Mouse (Mus musculus) cerebellum, postnatal 4 days (tissue): ENCODE data around the gene Ccdc184.

Source experiments
- DNase-seq, 2 experiments: peaks; one replicate each; pipeline ENCODE4 v3.0.0; 2022; ENCODE audit warnings: low spot score in 2 of 2, mixed read lengths in 1 of 2

The Ccdc184 gene

DNA sequence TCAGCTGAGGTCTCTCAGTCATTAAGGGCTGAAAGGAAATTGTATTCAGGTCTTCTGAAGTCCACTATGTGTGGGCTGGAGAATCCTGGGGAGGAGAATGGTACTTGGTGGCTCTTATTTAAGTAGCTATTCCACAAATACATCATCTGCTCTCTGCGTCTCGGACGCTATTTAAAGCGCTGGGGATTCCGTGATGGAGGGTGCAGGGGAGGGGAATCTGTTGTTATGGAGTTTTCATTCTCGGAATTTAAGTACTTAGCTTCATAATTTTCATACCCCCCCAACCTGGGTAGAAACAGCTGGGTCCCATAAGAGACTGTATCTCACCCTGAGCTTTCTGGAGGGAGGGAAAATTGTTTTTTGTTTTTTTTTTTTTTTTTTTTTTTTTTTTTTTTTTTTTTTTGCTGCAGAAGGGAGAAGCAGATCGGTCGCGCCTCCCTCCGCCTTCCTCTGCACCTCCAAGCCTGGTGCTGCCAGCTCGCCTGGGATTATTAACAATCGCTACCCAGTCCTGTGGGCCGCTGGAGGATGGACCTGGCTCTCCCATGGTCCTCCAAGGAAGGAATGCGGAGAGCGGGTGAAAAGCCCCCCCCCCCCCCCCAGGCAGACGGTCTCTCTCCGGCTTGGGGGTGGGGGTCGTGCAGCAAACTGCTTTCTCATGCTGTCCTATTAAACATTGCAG, at the start of gene Ccdc184:
Gene Ccdc184, plus strand, starts transcription at position 196 of the 682 bp plus-strand sequence.
- DNase-seq = no peak

DNA sequence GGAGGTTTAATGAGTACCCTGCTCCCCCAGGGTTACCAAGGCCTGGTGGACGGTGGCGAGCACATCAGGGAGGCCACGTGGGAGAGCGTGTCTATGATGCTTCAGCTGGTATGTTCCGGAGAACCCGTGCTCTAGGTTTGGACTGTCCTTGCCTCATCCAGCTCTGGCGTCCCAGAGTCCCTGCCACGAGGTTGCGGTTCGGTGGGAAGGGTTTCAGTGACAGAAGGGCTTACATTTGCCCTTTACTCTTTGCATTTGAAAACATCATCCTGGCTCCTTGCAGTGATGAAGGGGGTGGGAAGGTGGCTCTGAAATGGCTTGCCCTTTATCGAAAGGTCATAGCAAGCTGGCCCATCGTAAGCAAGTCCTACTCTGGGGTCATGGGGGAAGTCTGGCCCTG, 47.6 kb upstream of the Ccdc184 start:
- no peak for DNase-seq

DNA sequence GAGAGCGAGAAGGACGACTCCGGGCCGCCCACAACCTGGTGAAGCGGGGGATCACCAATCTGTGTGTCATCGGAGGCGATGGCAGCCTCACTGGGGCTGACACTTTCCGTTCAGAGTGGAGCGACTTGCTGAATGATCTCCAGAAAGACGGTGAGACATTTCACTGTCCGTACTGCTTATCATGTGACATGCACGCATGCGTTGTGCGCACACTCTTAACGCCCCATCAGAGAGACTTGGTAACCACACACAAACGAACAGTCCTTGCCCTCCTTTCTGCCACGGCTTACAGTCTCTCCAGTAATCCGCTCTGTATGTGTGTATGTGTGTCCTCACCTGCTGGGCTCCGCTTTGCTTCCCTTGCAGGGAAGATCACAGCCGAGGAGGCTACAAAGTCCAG, 46.1 kb upstream of the Ccdc184 start:
- DNase-seq = no peak

DNA sequence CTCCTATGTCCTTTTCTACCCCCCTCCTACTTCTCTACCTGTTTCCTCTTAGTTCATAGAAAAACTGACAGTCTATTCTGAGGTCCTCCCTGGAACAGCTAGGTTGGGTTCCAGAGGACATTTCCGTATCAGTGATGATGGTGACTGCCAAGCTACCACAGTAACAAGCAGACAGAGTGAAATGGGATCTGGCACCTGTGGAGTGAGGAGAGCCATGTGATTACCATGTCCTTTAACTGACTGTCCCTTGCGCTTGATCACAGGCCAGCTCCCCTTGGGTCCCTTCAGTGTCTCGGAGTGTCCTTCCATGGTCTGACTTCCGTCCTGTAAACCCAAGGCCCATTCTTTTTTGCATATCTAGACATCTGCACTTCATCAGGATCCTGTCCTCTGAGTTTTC, 36.0 kb upstream of the Ccdc184 start:
- no peak for DNase-seq

DNA sequence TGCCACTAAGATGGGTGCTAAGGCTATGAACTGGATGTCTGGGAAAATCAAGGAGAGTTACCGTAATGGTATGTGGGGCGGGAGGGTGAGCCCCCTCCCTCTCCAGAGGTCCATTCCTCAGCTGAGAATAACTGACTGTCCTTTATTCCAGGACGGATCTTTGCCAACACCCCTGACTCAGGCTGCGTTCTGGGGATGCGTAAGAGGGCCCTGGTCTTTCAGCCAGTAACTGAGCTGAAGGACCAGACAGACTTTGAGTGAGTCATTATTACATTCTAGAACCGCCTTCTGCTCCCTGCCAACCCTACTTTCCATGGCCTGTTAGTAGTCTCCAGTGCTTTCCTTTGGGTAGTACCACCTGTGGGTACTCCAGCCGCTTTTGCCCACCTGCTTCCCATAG, 35.5 kb upstream of the Ccdc184 start:
- no peak for DNase-seq

DNA sequence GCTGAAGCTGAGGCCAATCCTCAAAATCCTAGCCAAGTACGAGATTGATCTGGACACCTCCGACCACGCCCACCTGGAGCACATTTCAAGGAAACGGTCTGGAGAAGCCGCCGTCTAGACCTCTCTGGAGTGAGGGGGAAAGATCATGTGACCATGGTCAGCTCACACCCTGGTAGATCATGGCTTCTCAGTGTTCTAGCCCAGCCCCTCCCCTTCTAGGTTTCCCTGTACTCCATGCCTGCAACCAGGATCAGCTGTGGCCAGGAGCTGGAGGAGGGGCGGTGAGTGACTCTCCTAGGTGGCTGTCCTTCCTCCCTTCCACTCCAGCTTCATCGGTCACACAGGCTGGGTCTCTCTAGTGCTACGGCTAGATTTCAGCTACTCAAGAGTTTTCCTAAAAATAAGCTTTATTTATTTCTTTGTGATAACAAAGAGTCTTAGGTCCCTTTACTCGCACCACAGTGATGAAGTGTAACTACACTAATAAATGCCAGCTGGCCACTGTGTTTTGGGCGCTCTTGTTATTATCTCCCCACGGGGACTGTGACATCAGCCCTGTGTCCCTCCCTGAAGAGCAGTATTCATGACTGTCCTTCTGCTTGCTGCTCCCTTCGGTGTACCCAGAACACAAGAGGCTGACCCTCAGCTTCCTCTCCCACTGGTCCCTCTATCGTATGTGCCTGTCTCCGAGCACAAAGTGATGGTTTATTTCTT, 34.9 kb upstream of the Ccdc184 start:
- DNase-seq = no peak

DNA sequence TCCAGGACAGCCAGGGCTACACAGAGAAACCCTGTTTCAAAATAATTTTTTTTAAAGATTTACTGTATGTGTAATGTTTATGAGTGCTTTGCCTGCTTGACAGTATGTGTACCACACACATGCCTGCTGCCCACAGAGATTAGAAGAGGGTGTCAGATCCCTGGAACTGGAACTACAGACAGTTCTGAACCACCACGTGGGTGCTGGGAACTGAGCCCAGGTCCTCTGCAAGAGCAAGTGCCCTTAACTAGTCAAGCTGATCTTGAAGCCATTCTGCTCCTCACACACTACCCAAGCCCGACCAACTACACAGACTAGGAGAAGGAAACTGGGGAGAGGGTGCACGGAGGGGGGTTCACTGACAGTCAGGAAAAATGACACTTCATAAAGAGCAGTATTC, 33.5 kb upstream of the Ccdc184 start:
- DNase-seq = no peak

DNA sequence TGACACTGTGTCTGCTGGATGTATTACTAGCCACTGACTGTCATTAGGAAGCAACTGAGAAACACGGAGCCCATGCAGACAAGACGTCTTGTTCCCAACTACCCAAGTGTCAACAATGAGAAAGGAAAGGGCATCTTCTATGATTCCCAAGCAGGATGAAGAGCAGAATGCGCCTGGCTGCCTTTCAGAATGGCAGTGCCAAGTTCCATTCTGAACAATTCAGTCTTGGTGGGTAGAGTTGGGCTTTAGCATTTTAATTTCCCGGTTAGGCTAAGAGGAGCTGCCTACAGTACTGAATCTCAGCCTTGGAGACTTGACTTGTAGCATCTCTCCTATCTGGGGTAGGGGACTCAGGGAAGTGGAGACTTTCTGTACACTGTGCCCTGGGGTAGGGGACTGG, 32.9 kb upstream of the Ccdc184 start:
- no peak for DNase-seq

DNA sequence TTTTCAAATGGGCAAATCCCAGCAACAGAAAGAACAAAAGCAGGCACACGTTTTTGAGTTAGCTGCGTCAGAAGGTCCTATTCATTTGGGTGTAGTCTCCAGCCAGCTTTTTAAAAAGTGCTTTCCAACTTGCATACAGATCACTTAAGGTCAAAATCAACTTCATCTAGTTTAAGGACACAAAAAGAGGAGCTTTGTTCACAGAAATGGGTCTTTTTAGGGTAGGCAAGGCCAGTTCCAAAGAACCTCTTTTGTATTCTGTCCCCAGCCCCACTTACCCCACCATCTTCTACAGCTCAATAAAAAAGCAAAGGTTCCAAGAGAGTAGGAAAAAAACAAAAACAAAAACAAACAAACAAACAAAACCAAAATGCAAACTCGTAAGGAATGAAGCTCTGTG, 32.3 kb upstream of the Ccdc184 start:
- no peak for DNase-seq

DNA sequence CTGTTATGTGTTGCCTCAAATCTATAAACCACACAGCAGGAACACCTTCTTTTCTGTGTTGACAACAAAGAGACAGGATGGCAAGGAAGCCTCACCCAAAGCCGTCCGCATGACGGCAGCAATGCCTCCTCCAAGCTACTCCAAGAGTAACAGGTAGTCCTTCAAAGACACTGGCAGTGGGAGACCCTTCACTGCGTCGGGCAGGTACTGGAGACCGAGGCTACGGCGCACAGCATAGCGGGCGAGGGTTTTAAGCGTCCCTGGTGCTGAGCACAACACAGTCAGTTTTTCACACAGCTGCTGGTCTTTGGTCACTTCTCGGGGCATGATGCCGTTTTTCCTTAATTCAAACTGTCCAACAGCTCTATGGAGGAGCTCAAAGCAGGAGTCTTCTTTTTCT, 31.3 kb upstream of the Ccdc184 start:
- no peak for DNase-seq

DNA sequence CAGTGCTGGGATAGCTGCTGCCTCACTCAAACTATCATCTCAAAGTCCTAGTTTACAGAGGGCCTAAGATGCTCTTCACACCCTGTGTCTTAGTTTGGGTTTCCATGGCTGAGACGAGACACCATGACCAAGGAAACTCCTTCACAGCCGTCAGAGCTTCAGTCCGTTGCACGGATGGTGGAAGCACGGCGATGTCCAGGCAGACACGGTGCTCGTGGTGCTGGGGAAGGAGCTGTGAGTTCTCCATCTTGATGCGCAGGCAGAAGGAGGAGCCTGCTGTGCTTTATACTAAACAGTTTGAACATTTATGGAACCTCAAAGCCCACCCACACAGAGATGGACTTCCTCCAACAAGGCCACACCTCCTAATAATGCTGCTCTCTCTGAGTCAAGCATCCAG, 30.1 kb upstream of the Ccdc184 start:
- no peak for DNase-seq

DNA sequence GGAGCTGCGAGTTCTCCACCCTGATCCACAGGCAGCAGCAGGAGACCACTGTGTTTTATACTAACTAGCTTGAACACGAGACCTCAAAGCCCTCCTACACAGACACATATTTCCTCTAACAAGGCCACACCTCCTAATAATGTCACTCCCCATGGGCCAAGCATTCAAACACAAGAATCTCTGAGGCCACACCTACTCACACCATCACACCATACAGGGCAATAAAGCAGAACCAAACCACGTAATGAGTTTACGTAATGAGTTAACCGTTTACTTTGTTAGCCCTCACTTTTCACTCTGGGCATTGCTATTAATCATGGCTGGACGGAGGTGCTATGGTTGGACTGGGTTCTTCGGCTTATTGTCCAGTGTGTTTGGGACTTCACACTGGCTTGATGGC, 27.2 kb upstream of the Ccdc184 start:
- no peak for DNase-seq

DNA sequence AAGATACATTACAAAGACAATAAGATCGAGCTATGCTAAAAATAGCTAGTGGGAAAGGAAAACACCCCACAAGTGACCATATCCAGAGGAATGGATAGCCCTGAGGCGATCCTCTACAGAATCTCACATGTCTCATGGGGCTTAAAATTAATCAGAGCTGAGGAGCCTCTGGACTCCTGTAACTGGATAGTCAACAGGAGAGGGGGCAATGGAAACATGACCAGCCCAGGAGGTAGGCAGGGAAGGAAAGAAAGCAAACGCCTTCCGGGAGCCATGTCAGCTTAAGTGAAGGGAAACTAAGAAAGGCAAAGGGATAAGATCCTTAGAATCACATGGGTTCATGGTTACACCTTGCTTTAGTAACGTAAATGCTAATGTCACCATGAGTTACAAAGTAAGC, 26.1 kb upstream of the Ccdc184 start:
- DNase-seq = no peak

DNA sequence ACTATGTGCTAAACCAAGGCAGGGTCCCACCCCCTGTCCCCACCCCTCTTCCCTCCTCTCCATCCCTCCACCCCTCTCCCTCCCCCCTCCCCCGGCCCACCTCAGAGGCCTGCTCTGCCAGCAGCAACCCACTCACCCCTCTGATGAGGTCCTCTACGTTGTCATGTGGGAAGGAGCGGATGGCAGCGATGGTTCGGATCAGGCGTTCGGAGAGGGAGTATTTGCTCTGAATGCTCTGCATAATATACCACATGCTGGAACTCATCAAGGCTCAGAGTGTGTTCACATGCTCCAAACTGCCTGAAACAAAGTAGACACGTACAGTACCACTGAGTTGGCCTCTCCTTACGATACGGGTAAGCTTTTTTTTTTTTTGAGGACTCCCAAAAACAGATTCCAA, 24.4 kb upstream of the Ccdc184 start:
- DNase-seq = no peak

DNA sequence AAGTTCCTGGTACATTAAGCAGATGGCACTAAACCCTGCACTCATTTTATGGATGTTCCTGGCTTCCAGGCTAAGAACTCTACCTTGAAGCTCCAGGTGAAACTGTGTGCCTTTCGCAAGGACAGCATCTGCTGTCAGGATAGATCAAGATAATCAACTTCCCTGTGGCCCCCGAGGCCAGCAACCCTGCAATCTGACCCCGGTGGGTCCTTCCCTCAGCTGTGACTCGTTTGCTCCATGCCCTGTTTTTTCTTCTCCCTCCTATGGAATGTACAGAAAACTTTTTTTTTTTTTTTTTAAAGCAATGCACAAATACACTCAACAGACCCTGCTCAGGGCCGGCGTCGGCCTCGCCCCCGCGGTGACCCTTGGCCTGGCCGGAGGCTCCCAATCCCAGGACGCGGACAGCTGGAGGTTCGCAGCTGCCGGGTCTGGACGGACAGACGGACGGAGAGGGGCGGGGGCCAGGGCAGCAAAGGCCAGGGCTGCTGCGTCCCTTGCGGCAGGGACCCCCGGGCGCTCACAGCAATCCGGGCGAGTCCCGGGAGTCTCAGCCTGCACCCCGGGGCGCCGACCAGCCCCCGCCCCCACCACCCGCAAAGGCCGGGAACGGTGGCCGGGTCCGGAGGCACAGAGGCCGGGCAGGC, 22.0 kb upstream of the Ccdc184 start:
- no peak for DNase-seq

DNA sequence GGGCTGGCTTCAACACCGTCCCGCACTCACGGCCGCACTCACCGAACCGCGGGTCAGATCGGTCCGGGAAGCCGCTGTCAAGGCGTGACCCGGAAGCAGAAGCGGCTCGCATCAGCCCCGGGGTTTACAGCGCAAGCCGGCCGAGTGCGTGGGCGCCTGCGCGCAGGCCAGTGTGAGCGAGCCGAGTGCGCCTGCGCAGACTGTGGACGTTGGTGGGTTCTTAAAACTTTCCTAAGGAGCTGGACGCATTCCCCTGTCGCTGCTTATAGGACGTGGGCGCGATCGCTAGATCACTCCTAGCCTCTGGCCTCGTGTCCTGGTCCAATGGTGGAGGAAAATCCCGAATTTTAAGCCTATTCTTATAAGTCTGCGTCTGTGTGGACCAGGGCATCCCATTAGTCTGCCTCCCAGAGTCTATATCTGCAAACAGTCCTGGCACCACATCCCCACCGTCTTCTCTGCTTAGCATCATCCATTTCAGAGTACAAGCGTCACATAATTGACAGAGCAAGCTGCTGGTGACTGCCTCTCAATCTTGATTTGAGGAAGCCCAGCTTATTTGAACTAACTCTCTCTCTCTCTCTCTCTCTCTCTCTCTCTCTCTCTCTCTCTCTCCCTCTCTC, 21.3 kb upstream of the Ccdc184 start:
- peak; percentile 86 to 94 for DNase-seq

DNA sequence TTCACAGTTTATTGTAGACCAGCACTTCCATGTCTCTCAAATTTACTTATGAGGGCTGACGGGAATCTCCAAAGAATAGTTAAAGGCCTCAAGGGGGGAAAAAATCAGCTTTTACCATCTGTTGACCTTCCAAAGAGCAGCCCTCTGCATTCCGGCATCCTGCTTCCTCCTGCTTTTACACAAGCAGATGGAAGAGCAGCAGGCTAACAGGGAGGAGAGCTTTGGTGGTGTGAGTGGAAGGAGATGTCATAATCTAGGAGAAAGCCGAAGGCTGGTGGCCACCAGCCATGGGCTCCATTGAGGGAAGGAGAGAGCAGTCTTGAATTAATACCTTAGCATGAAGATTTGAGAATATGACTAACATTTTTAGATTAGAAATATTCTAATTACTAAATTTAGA, 18.6 kb upstream of the Ccdc184 start:
- DNase-seq = no peak

DNA sequence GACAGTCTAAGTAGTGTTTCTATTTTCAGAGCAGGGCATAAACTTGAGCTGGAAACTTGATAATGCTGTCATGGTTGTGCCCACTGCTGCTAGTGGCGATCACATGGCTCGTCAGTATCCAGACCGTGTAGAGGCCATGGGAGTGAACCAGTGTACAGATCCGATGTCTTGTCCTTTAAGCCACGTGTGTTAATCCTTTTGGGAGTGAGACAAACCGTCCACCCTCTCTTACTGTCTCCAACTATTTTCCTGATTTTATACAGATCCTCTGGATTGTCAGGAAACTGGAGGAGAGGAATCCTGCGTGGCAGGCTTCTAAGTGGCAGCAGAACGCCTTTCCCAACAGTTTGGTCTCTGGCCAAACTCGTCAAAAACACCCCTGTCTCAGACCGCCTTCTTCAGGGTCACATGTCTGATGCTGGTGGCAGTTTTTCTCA, 17.8 kb upstream of the Ccdc184 start:
- no peak for DNase-seq

DNA sequence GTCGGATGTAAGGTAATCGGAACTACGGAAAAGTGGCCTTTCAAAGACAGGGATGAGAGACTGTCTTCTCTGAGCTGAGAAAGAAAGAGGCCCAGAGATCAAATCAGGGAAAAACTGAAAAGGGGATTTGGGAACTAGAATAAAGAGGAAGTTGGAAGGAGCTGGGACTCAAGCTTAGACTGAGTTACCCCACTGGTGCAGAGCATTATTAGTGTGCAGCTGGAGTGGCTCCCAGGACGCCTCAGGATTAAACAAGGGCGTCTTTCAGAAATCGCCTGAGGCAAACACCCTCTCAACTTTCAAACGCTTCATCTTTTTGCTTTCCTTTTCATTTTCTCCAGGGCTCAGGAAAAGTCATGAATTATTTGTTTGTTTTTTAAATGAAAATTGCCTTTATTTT, 14.0 kb upstream of the Ccdc184 start:
- DNase-seq = no peak

DNA sequence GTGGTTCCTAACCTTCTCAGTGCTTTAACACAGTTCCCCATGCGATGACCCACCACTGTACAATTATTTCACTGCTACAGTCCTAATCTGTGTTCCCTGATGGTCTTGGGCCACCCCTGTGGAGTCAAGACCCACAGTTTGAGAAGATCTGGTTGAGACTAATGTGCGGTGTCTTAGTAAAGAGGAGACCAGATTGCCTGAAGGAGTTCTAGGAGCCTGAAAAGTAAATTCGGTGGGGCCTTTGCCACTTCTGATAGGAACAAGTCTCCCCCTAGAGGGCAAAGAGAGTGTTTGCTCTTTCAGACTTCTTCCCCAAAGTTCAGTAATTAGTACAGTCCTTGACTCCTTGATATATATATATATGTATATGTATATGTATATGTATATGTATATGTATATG, 13.3 kb upstream of the Ccdc184 start:
- no peak for DNase-seq

DNA sequence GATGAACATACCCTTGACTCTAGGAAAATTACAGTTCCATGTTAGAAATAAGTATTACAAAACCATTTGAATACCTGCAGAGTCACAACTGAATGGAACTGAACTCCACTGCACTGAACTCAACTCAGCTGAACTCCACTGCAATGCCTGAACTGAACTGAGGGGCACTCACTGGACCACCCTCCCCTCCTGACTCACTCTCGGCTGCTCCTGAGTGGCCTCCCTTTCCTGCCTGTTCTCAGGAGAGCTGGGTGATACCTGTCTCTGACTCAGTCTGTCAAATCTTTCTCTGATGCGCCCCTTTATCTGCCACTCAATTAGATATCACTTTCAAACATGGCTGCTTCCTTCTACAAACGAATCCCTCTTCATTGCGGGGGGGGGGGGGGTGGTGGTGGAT, 12.8 kb upstream of the Ccdc184 start:
- no peak for DNase-seq

DNA sequence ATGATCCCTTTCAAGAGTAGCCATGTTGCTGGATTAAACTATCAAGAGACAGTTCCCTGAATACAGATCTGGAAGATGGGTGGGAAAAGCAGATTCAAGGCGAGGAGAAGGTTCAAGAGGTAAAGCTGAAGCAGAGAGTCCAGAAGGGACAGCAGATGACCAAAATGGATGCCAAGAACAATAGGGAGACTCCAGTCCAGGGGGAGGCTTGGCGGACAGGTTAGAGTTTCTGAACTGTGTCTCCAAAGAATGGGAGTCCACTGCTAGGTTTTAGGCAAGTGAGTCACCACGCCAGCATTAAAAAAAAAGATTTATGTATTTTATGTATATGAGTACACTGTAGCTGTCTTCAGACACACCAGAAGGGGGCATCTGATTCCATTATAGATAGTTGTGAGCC, 12.3 kb upstream of the Ccdc184 start:
- DNase-seq = no peak

DNA sequence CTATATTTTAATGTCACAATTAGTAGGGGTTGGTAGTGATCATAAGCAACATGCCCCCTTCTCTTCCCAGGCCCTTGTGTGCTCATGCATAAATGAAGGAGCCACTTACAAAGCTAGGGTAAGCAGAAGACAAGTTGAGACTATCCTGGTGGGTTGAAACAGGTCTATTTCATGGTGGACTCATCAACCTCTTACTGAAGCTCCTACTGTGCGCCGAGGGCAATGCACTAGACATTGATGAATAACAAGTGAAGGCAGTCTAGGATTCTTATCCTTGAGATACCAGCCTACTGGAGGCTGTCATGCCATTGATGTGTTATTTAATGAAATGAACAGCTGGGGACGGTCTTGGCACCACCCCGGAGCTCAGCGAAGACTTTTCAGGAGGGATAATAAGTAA, 11.7 kb upstream of the Ccdc184 start:
- no peak for DNase-seq
